Mouse (Mus musculus): Measurements from ENCODE around the gene Tec. TPM values are rescaled to one million over a fixed set of nuclear protein-coding genes. Genes with fewer than 3 reads are reported as not detected.

The Tec gene
- total and polyA plus RNA-seq, 2 experiments from 2014 or later: 2.3 to 3.9 TPM

DNA sequence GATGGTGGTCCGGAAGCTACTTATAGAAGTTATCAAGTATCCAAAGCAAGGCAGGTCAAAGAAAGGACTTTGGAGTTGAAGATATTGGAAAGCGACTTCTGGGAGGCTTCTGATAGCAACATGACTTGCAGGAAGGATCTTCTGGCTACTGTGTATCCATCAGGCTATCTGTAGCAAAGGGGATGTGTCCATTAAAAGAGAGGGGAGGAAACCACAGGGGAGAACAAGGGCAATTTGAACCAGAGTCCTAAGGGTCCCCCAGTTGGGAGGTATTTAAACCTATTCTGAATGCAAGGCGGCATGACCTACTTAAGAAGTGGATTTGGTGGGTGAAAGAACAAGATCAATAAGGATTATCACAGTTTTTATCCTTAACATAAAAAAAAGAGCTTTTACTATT is 43.0 kb upstream of the Tec start:
- 78% methylated on average over 3 of the region's 3 CpGs for WGBS
- TF ChIP-seq CTCF (IDR thresholded peaks at IDR 0.05): no peak
- DNase-seq (ENCODE audit: low spot score) (no peak), ATAC-seq (ENCODE audit: low FRiP score) (no peak)
- Histone ChIP-seq H3K27ac (ENCODE audit: low read depth, low read length) (no peak overlapping the region), H3K4me3 (ENCODE audit: low read depth, low read length) (no peak overlapping the region), H3K9me3 (ENCODE audit: low read length) (no peaks in the 10 kb centered on the region), H3K9ac (replicated peaks; ENCODE audit: low read length, poor library complexity, severe bottlenecking) (no peak overlapping the region), H3K27me3 (ENCODE audit: insufficient read depth, low read length) (no peaks in the 10 kb centered on the region), H3K4me2 (ENCODE audit: low read depth, low read length, poor library complexity, severe bottlenecking) (no peak overlapping the region), H3K36me3 (ENCODE audit: insufficient read depth, low read length) (no peaks in the 10 kb centered on the region), H3K4me1 (ENCODE audit: insufficient read depth, low read length) (peaks cover 6% of the 10 kb centered on the region; the same call in 1 of the 2 replicates)

DNA sequence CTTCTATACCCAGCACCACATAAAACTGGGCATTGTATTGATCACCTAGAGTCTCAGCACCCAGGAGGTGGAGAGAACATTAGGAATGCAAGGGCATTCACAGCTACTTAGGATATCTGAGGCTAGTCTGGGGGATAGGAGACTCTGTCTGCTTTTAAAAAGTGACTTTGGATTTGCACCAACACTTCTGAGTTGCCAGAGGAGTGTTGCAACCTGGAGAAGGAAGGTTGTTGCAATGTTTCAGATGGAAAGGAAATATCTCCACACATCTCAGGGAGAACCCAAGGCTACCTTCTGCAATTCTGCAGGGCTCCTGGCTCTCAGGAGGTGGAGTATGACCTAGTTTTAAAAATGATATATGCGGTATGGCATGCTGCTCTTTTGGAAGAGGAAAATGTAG is 42.1 kb upstream of the Tec start:
- Histone ChIP-seq H3K9ac (replicated peaks; ENCODE audit: low read length, poor library complexity, severe bottlenecking) (no peak overlapping the region), H3K4me2 (ENCODE audit: low read depth, low read length, poor library complexity, severe bottlenecking) (no peak overlapping the region), H3K4me3 (ENCODE audit: low read depth, low read length) (no peak overlapping the region), H3K27ac (ENCODE audit: low read depth, low read length) (no peak overlapping the region), H3K4me1 (ENCODE audit: insufficient read depth, low read length) (no peaks in the 10 kb centered on the region), H3K9me3 (ENCODE audit: low read length) (no peaks in the 10 kb centered on the region), H3K36me3 (ENCODE audit: insufficient read depth, low read length) (no peaks in the 10 kb centered on the region), H3K27me3 (ENCODE audit: insufficient read depth, low read length) (no peaks in the 10 kb centered on the region)
- no peak for ATAC-seq (ENCODE audit: low FRiP score)
- DNase-seq (ENCODE audit: low spot score): no peak
- TF ChIP-seq CTCF (IDR thresholded peaks at IDR 0.05): no peak
- WGBS: 100% methylated on average over 1 of the region's 1 CpGs

DNA sequence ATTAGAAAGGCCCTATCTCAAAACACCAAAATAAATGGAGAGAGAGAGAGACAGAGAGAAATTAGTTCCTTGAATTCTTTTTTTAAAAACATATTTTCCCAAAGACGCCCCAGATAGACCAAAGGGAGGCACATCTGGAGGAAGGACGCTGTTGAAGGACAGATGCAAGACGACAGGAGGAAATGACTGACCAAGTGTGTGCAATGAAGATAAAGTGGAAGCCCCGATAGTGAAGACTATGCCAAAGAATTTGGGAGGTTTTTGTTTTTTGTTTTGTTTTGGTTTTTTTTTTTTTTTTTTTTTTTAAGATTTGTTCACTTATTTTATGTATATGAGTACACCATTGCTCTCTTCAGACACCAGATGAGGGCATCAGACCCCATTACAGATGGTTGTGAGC is 41.1 kb upstream of the Tec start:
- Histone ChIP-seq H3K4me1 (ENCODE audit: insufficient read depth, low read length) (no peaks in the 10 kb centered on the region), H3K27ac (ENCODE audit: low read depth, low read length) (no peak overlapping the region), H3K36me3 (ENCODE audit: insufficient read depth, low read length) (no peaks in the 10 kb centered on the region), H3K27me3 (ENCODE audit: insufficient read depth, low read length) (no peaks in the 10 kb centered on the region), H3K4me2 (ENCODE audit: low read depth, low read length, poor library complexity, severe bottlenecking) (no peak overlapping the region), H3K4me3 (ENCODE audit: low read depth, low read length) (no peak overlapping the region), H3K9ac (replicated peaks; ENCODE audit: low read length, poor library complexity, severe bottlenecking) (no peak overlapping the region), H3K9me3 (ENCODE audit: low read length) (no peaks in the 10 kb centered on the region)
- no peak for TF ChIP-seq CTCF (IDR thresholded peaks at IDR 0.05)
- ATAC-seq (ENCODE audit: low FRiP score) (no peak), DNase-seq (ENCODE audit: low spot score) (no peak)
- WGBS: 87% methylated on average over 4 of the region's 4 CpGs

DNA sequence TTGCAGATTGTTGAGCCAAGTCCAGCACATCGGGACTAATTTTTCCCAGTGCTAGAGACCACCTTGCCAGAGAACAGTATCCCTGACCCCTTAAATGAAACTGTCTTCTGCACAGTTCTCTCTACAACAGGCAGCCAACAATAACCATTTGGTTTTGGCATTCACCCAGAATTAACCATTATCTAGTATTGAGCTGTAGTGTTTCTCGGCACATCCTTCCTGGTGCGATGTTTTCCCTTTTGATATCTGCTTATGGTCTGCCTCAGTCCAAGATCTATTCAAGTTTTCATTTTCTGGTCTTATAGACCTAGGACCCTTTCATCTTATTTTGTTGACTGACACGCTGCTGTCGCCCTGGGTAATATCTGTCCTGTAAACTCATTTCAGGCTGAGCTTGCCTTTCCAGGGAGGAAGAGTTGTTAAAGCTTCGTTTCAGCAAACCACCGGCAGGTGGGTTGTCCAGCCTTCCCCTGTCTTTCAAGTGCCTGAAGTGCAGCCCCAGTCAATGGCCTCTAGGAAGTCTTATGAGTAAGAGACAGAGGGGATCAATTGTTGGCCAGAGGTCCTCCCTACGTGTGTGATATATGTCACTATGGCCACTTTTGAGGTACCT is 40.1 kb upstream of the Tec start:
- no peak for TF ChIP-seq CTCF (IDR thresholded peaks at IDR 0.05)
- no peak for DNase-seq (ENCODE audit: low spot score)
- Histone ChIP-seq H3K4me3 (ENCODE audit: low read depth, low read length) (no peak overlapping the region), H3K9me3 (ENCODE audit: low read length) (no peaks in the 10 kb centered on the region), H3K27me3 (ENCODE audit: insufficient read depth, low read length) (no peaks in the 10 kb centered on the region), H3K9ac (replicated peaks; ENCODE audit: low read length, poor library complexity, severe bottlenecking) (no peak overlapping the region), H3K4me2 (ENCODE audit: low read depth, low read length, poor library complexity, severe bottlenecking) (no peak overlapping the region), H3K4me1 (ENCODE audit: insufficient read depth, low read length) (no peaks in the 10 kb centered on the region), H3K36me3 (ENCODE audit: insufficient read depth, low read length) (no peaks in the 10 kb centered on the region), H3K27ac (ENCODE audit: low read depth, low read length) (no peak overlapping the region)
- no peak for ATAC-seq (ENCODE audit: low FRiP score)
- WGBS: 86% methylated on average over 8 of the region's 8 CpGs

DNA sequence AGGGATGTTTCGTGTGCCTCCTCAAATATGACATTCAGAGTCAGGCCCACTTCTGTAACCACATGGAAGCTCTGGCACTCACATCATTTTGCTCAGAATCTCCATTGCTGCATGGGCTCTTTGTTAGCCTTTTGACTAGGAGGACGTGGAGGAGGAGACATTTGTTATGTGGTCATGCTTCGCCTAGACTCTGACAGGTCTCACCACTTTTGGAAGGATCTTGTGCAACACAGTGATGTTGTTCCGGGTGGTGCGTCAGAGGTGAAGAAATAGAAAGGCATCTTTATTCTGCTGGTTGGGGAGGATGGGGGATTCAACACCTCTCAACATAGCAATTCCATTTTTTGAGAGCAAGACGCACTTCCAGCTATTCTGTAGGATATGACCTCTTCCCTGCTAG is 39.1 kb upstream of the Tec start:
- no peaks in the 10 kb centered on the region for H3K36me3 ChIP-seq (ENCODE audit: insufficient read depth, low read length)
- H3K27me3 ChIP-seq (ENCODE audit: insufficient read depth, low read length): no peaks in the 10 kb centered on the region
- H3K9me3 ChIP-seq (ENCODE audit: low read length): no peaks in the 10 kb centered on the region
- H3K4me2 ChIP-seq (ENCODE audit: low read depth, low read length, poor library complexity, severe bottlenecking): no peak overlapping the region
- H3K9ac ChIP-seq (replicated peaks; ENCODE audit: low read length, poor library complexity, severe bottlenecking): no peak overlapping the region
- no peak overlapping the region for H3K4me3 ChIP-seq (ENCODE audit: low read depth, low read length)
- ATAC-seq (ENCODE audit: low FRiP score): no peak
- DNase-seq (ENCODE audit: low spot score): no peak
- no peak for TF ChIP-seq CTCF (IDR thresholded peaks at IDR 0.05)
- H3K27ac ChIP-seq (ENCODE audit: low read depth, low read length): no peak overlapping the region
- WGBS: 82% methylated on average over 6 of the region's 6 CpGs
- no peaks in the 10 kb centered on the region for H3K4me1 ChIP-seq (ENCODE audit: insufficient read depth, low read length)

DNA sequence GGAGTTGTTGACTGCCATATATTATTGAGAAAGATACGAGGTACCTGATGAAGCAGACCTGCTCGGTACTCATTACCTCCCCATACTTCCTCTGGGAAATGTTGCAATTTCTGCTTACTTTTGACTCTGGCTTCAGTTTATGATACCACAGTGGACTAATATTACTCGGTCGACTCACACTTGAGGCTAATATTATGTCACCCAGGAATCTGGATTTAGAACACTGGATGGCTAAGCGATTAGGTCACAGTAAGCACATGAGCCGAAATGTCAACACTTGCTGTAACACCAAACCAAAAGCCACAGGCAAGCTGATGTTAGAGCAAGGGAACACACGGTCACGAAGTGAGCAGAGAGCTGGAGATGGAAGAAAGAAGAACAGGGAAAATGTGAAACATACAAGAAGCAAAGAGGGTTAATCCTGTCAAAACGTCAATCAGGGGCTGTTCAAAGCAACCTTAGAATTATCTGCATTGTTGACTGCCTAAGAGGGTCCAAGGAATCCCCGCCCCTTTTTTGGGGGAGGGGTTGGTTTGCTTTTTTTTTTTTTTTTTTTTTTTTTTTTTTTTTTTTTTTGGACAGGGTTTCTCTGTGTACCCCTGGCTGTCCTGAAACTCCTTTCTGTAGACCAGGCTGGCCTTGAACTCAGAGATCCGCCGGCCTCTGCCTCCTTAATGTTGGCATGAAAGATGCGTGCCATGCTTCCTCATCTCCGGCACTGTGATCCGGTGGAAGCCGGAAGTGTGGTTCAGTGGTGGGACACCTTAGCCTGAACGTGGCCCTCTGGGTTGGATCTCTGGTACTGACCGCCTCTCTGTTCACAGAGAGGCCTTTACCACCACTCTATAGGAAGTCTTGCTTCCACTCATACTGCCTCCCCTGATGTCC is 36.9 kb upstream of the Tec start:
- 83% methylated on average over 18 of the region's 18 CpGs for WGBS

More for the DNA sequence above, 36.9 kb upstream of the Tec start:
- Histone ChIP-seq H3K9me3 (ENCODE audit: low read length) (no peaks in the 10 kb centered on the region), H3K9ac (replicated peaks; ENCODE audit: low read length, poor library complexity, severe bottlenecking) (no peak overlapping the region), H3K27ac (ENCODE audit: low read depth, low read length) (no peak overlapping the region), H3K36me3 (ENCODE audit: insufficient read depth, low read length) (no peaks in the 10 kb centered on the region), H3K4me1 (ENCODE audit: insufficient read depth, low read length) (no peaks in the 10 kb centered on the region), H3K4me2 (ENCODE audit: low read depth, low read length, poor library complexity, severe bottlenecking) (no peak overlapping the region), H3K4me3 (ENCODE audit: low read depth, low read length) (no peak overlapping the region), H3K27me3 (ENCODE audit: insufficient read depth, low read length) (no peaks in the 10 kb centered on the region)
- no peak for TF ChIP-seq CTCF (IDR thresholded peaks at IDR 0.05)
- ATAC-seq (ENCODE audit: low FRiP score) (no peak), DNase-seq (ENCODE audit: low spot score) (no peak)

All from midbrain, postnatal 0 days (tissue).